Mouse (Mus musculus): Measurements from ENCODE around the gene Galr3.

The Galr3 gene

DNA sequence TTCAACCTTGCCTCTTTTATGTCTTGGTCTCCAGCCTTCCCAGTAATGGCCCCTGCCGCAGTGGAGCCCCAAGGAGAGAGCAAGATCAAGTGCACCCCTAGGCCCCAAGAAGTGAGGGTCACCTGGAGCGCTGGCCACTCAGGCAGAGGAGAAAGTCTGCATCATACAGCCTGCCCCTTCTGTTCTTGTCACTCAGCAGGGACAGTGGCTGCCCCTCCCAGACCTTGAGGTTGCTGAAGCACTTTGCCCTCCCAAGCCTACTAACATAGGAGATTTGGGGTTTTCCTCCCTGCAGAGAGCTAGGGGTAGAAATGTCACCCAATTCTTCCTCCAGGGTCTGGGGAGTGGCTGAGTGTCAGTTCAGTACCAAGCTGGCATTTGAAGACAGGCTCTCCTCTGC is 10.7 kb downstream of the Galr3 start:
- DNase-seq (ENCODE audit: low spot score in 2 of 2), result no peak

DNA sequence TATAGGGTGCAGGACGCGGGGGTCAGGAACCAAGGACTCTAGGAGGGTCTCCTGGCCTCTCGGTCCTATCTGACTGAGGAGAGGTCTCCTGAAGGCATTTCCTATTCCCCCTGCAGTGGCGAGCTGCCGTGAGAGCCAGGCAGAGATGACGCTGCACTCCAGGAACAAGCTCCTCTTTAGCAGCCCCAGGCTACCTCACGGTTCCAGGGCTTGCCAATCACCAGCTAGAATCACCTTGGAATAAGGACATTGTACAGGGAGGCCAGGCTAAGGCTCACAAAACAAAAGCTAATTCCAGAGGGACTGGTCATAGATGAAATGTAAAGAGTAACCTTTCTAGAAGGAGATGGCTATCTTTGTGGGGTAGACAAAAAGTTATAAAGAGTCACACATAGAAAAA is 14.9 kb downstream of the Galr3 start:
- no peak for DNase-seq (ENCODE audit: low spot score in 2 of 2)

DNA sequence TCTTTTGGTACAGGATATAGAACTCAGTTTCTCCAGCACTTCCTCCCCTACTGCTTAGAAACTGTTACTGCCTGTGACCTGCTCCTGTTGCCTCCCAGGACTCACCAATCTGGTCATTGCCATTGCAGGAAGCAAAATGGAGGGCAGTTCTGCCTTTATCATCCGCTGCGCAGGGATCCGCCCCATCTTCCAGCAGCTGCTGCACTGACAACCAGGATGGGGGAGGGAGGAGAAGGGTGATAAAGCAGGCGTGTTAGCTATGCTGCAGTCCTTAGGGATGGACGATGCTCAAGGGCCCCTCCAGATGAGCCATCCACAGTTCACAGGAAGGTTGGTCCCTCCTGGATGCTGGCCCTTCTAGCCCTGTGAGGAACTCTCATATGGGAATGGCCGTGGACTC is 16.2 kb downstream of the Galr3 start:
- DNase-seq (ENCODE audit: low spot score in 2 of 2), result no peak

DNA sequence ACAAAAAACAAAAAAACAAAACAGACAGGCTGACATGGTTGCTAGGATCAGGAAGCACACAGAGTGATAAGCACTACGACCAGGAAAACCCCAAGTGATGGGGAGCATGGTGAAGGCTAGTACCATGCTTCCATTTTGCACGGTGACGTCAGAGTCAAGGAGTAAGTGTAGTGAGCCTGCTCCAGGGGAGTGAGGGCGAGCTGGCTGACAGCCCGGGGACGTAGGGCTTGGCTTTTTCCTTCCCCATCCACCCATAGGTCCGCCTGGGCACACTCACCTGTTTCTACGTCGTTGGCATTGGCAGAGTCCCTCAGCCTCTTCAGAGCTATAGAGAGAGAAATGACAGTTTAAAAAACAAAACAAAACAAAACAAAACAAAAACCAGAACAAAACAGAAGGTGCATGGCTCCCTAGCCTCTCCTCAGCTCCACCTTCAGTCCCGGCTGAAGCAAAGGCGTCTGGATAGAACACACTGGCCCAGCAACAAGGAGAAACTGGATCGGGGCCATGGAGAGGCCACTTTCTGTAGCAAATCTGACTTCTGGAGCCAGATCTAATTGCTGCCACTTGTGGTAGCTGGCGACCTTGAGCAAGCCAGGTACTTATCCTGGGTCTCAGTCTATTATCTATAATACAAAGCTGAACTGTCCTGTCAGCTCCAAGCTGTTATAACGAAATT is 19.3 kb downstream of the Galr3 start:
- no peak for DNase-seq (ENCODE audit: low spot score in 2 of 2)

DNA sequence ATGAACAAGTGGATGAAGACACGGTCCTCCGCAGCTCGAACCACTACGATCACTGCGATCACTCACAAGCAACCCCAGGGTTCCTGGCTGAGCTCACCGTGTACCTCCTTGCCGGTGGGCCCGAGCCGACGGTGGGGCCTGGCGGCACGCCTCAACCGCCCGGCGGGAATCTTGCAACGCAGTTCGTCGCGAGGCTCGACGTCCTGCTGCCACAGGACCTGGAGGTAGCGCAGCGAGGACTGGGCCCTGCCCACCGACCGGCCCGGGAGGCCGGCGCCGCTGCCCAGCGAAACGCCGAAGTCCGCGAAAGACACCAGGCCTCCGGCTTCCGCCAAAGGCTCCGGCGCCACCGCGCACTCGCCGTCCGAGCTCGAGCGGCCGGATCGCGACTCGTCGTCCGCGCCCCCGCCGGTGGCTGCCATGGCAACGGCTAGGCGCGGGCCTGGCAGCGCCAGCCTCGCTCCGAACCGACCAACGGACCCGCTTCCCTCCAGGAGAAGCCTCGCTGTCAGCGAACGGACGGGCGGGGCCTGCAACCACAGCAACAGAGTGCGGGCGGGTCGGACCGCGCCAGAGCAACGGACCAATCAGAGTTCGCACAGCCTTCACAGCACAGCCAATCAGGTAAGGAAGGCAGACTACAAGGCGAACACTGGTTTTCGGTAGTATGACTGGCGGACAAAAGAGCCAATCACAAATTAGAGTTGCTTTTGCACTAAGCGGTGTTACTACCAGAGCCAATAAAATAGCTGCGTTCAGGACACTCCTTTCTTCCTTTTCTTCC is 20.9 kb downstream of the Galr3 start, which contains the start of gene Ankrd54:
Ankrd54 (minus strand) TSS at position 518 of the 784 bp plus-strand sequence.
- peak; percentile 99 to 100 for DNase-seq (ENCODE audit: low spot score in 2 of 2)

DNA sequence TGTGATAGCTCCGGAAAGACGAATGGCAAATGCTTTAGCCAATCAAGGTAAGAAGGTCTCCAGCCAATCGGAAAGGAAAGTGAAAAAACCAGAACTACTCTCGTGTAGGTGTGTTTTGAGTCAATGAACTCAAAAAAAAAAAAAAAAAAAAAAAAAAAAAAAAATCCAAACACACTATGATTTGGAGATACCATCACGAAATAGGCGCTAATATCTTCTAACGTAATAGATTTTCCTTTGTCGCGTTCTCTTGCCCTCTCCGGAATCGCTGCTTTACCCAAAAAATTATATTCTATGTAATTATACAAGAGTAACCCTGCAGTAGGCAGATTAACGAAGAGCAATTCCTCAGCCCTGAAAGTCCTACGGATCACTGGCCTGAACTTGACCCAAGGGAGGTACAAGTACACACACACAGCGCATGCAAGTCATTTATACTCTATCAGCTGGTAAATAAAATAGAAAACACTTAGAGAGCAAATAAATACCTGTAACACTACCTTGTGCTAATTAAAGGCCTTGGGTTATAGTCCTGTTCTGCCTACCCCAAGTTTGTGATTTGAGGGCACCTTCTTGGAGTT is 21.6 kb downstream of the Galr3 start:
- no peak for DNase-seq (ENCODE audit: low spot score in 2 of 2)

DNA sequence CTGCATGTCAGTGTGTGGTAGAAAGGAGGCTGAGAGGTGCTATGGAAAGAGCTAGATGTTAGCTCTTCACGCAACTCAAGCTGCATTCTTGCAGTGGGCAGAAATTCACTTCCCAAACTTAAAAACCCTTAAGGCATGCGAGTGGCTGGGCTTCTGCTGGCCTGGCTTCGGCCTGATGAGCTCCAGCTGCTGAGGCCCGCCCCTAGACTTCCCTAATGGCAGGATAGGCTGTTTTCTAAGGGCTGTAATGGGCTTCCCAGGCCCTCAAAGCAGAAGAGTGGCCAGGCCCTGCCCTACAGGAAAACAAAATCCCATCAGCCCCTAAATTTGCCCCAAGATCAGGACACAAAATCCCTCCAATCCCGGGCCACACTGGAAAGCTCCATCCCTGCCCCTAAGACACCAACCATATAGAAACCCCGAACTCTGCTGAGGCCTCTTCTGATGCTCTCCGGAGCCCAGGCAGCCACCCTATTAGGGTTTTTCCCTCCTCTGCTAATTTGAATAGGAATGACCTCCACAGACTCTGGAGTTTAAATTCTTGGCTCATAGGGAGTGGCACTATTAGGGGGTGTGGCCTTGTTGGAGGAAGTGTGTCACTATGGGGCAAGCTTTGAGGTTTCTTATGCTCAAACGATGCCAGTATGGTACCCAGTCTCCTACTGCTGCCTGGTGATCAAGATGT is 23.5 kb downstream of the Galr3 start:
- no peak for DNase-seq (ENCODE audit: low spot score in 2 of 2)

DNA sequence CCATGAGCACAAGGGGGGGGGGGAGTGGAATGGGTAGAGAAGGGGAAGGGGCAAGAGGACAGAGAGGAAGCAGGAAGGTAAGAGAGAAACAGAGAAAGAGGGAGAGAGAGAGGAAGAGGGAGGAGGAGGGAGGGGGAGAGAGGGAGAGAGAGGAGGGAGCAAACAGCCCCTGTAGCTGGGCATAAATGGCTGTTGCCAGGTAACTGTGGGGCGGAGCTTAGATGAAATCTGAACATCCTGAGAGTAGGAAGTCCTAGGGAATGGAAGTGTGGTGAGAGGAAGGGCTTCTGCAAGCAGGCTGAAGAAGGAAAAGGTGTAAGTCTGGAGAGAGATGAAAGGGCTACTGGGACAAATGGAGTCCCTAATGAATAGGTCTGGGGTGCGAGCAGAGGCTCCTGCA is 24.6 kb downstream of the Galr3 start:
- DNase-seq (ENCODE audit: low spot score in 2 of 2), result no peak

DNA sequence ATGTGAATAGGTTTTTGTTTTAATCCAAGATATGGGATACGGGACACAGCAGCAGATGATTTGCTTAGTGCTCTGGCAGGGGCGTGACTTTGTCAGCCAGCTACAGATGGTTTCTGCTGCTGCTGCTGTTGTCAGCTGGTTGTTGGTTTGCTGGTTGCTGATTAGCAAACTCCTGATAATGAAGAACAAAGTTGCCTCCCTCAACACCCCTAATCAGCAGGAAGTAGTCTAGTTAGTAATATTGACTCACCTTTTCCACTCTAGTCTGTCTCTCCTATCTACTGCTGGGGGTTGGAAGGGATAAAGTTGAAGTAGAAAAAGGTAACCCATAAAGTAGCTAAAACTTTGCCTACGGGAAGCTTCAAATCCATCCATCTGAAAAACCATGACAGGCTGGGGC is 25.9 kb downstream of the Galr3 start:
- no peak for DNase-seq (ENCODE audit: low spot score in 2 of 2)

DNA sequence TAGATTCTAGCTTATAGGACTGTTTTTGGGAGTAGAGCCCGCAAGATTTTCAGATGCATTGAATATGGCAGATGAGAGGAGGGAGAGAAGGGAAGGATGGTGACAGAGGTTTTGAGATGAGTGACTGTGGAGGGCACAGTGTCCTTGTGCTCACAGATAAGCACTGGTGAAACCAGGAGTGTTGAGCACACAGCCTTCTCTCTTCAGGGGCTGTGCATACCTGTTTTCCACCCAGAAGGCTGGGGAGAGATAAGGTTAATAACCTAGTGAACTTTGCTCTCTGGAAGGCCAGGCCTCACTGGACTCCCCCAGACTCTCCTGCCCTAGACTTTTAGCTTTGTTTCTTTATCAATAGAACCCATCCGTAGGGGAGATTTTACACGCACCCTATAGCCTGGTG is 26.7 kb downstream of the Galr3 start:
- no peak for DNase-seq (ENCODE audit: low spot score in 2 of 2)

DNA sequence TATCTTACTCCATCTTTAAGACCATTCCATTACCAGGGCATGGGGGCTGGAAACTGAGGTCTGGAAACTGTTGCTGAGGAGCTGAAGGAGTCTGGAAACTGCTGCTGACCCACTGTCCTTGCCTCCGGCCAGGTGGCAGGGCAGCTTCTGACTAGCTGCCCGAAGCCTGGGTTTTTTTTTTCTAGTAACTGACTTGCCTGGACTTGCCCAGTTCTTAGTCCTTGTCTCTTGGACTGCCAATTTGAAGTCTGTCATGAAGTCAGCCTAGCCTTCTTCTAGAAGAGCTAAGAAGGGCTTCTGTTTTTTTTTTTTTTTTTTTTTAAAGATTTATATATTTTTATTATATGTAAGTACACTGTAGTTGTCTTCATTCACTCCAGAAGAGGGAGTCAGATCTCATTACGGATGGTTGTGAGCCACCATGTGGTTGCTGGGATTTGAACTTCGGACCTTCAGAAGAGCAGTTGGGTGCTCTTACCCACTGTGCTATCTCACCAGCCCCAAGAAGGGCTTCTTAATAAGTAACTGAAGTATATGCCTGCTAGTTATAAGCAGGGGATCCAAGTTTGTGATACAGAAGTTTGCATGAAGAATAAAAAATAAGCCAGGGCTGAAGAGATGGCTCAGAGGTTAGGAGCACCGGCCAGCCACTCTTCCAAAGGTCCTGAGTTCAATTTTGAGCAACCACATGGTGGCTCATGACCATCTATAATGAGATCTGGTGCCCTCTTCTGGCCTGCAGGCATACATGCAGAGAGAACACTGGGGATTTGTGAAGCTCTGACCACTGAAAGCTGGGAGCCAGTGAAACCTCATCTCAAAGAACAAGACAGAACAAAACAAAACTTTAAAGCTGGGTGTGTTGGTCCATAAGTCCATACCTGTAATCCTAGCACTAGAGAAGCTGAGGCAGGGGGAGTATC is 29.7 kb downstream of the Galr3 start:
- DNase-seq (ENCODE audit: low spot score in 2 of 2), result no peak

DNA sequence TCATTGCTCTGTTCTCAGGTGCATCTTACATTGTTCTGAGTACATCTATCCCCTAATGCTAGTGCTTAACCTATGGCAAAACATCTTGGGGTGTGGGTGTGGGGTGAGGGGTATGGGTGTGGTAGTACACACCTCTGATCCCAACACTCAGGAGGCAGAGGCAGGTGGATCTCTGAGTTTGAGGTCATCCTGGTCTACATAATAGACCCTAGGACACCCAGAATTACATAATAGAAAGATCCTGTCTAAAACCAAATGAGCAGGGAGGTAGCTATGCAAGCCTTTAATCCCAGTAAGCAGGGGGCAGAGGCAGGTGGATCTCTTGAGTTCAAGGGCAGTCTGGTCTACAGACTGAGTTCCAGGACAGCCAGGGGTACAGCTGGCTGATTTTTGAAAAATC is 32.1 kb downstream of the Galr3 start:
- DNase-seq (ENCODE audit: low spot score in 2 of 2), result no peak

DNA sequence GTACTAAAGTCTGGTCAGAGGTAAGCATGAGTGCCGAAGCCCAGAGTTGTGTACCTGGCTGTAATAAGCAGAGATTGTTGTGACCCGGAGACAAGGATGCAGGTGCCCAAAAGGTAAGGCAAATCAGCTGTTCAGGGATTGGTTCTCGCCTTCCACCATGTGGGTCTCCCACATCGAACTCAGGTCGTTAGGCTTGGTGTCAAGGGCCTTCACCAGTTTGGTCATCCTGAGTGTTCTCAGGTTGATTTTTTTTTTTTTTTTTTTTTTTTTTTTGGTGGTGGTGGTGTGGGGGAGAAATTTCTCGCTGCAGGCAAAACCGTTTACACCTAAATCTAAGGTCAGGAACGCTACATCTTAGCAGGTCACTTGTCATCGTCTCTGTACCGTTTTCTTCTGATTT is 32.8 kb downstream of the Galr3 start:
- DNase-seq (ENCODE audit: low spot score in 2 of 2), result no peak

DNA sequence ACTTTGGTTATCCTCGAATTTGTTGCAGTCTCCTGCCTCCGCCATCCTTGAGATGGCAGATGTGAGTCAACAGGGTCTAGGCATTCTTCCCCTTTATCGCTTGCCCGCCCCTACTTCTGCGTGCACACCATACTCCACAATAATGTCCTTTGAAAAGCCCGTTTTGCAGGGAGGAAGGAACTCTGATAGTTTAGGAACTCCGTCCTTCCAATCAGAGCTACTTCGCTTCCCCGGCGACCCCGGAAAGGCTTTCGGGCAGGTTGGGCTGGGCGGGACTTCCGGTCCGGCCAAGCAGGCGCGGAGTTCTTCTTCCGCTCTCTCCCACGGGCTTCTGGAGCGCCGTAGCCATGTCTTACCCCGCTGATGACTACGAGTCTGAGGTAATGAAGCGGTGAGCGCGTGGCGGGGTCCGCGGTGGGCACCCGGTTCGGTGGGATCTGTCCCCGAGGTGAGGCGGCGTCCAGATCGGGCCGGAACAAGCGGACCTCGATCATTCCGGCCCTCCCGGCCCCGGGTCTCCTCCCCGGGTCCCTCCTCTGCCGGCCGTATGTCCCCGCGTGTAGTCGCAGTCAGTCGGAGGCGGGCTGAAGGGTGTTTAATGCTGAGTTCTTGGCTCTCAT is 33.3 kb downstream of the Galr3 start, which contains the start of gene Eif3l:
Eif3l (plus strand) TSS at position 267 of the 620 bp plus-strand sequence.
- peak; percentile 93 to 94 for DNase-seq (ENCODE audit: low spot score in 2 of 2)

DNA sequence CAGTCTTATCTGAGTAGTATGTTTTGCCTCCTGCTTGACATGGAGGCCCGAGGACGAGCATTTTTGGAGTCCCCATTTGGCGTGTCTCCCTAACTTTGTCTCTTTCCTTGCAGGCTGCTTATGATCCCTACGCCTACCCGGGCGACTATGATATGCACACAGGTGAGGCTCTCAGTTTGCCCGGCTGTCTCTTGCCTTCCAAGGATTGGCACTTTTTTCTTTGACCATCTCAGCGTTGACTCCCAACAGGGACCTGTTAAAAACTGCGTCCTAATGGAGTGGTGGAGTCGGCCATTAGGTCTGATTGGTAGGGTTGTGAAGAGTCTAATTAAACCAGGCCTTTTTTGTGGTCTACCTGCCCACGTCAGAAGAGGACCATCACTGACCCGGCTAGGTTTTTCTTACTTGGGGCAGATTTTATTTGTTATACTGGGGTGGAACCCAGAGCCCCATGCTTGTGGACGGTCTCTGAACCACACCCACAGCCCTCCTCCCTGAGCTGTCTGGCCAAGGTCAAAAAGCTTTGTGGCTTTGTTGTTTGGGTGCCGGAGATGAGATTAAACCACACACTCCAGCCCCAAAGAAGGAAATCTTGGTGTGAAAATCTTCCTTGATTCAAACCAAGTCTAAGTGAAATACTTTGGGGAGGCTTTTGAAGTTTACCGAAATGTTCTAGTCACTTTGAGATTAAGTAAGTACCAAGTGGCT is 34.1 kb downstream of the Galr3 start:
- DNase-seq (ENCODE audit: low spot score in 2 of 2), result no peak

DNA sequence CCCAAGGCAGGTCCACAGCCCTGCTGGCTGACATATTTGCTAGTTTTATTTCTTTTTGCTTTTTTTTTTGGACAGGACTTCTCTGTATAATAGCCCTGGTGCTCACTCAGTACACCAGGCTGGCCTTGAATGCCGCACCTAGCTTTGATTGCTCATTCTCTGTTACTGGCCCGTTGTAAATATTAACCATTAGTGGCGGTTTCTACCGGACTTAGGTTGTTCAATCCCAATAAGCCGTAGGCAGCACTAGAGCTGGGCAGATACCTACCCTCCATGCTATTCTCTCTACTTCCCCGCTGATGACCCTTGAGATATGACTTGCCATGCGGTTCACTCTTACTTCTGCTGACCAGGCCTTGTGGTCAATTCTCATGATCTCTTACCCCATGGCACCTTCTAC is 37.9 kb downstream of the Galr3 start:
- no peak for DNase-seq (ENCODE audit: low spot score in 2 of 2)

DNA sequence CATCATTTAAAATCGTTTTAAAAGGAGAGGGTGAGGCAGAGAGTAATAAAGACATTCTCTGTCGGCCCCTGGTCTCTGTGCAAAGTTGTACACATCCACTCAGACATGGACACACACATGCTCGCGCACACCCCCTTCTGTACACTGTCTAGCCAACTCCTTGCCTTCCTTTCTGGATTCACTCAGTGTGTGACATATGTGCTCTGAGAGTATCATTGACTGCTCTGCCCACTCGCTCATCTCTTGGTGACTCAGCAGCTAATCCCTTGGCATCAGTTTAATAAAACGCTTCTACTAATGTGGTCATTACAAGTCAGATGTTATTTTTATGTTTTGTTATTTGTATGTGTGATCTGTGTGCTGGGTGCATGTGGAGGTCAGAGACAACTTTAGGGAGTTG is 50.6 kb downstream of the Galr3 start:
- no peak for DNase-seq (ENCODE audit: low spot score in 2 of 2)
